Mouse (Mus musculus) ES-Bruce4 (cell line): ENCODE results near the gene Kcnc3. TPM values are rescaled to one million over a fixed set of nuclear protein-coding genes. Genes with fewer than 3 reads are reported as not detected.

ENCODE experiments used
- H3K27ac ChIP-seq: 2 replicates; pipeline ENCODE4 v1.5.1; 2012; ENCODE audit warnings: low read length, inconsistent platforms; ENCODE audit not compliant: insufficient read depth
- H3K27me3 ChIP-seq: 2 replicates; pipeline ENCODE4 v1.6.1; 2012; ENCODE audit warnings: mild to moderate bottlenecking, low read length, inconsistent platforms; ENCODE audit not compliant: control insufficient read depth, poor library complexity, insufficient read depth, severe bottlenecking
- H3K36me3 ChIP-seq: 2 replicates; pipeline ENCODE4 v1.6.1; 2012; ENCODE audit warnings: inconsistent platforms, mild to moderate bottlenecking, low read length, moderate library complexity; ENCODE audit not compliant: control insufficient read depth, poor library complexity, insufficient read depth, severe bottlenecking
- H3K4me1 ChIP-seq: one replicate; pipeline ENCODE4 v1.8.1; 2011; ENCODE audit warnings: low read length; ENCODE audit not compliant: control insufficient read depth, insufficient read depth
- H3K4me3 ChIP-seq: 2 replicates; pipeline ENCODE4 v1.5.1; 2011; ENCODE audit warnings: low read depth, mild to moderate bottlenecking, low read length
- H3K9ac ChIP-seq: 2 replicates; pipeline ENCODE4 v1.6.1; 2012; ENCODE audit warnings: low read depth, mild to moderate bottlenecking, inconsistent platforms; ENCODE audit not compliant: poor library complexity, severe bottlenecking
- H3K9me3 ChIP-seq: replicated peaks from 2 replicates; pipeline ENCODE4 v1.6.1; 2012; ENCODE audit warnings: mild to moderate bottlenecking, low read length, inconsistent platforms; ENCODE audit not compliant: control insufficient read depth, poor library complexity, insufficient read depth, severe bottlenecking
- CTCF ChIP-seq: IDR thresholded peaks from one replicate; pipeline ENCODE4 v1.8.1; 2011; ENCODE audit warnings: low read depth, low read length
- EP300 ChIP-seq: IDR thresholded peaks from 2 replicates; pipeline ENCODE4 v1.6.1; 2011; ENCODE audit warnings: low read depth, low read length; ENCODE audit not compliant: insufficient read depth
- POLR2A ChIP-seq: IDR thresholded peaks from one replicate; pipeline ENCODE4 v1.8.1; 2011; ENCODE audit warnings: low read length; ENCODE audit not compliant: insufficient read depth
- polyA plus RNA-seq: library from polyadenylated mRNA; stranded (reverse); fragments of >200 nt; gene quantifications from 2 replicates; pipeline ENCODE4 v1.2.4, GENCODE M21; 2011; ENCODE audit warnings: low read depth; ENCODE audit not compliant: missing spikeins, insufficient read depth, insufficient read length

The Kcnc3 gene
- polyA plus RNA-seq, 1 experiment: 12.3 TPM

GRCm38 (mm10) chr7:44602443-44602842, 12.0 kb downstream of the Kcnc3 start:
- H3K4me3 ChIP-seq: peak overlapping the region; percentile 39
- TF ChIP-seq EP300 (no peak), CTCF (no peak), POLR2A (no peak)
- peaks cover 11% of the 10 kb centered on the region for H3K4me1 ChIP-seq
- H3K36me3 ChIP-seq: 0 out of 2 replicates have a peak, but pooled peaks cover 2% of the 10 kb centered on the region
- peak overlapping the region; percentile 64 for H3K27ac ChIP-seq
- H3K9me3 ChIP-seq: no peaks in the 10 kb centered on the region
- no peaks in the 10 kb centered on the region for H3K27me3 ChIP-seq
- H3K9ac ChIP-seq: peak overlapping the region; percentile 38

GRCm38 (mm10) chr7:44603186-44603855, 12.9 kb downstream of the Kcnc3 start:
- Histone ChIP-seq H3K4me1 (peaks cover 11% of the 10 kb centered on the region), H3K36me3 (0 out of 2 replicates have a peak, but pooled peaks cover 2% of the 10 kb centered on the region), H3K9me3 (no peaks in the 10 kb centered on the region), H3K27ac (peak overlapping the region; percentile 87), H3K9ac (peak overlapping the region; percentile 38), H3K27me3 (no peaks in the 10 kb centered on the region), H3K4me3 (peak overlapping the region; percentile 68)
- TF ChIP-seq EP300 (peak; percentile 75), CTCF (no peak)

GRCm38 (mm10) chr7:44604139-44604606, 13.7 kb downstream of the Kcnc3 start:
- no peaks in the 10 kb centered on the region for H3K9me3 ChIP-seq
- no peaks in the 10 kb centered on the region for H3K27me3 ChIP-seq
- peak overlapping the region; percentile 68 for H3K4me3 ChIP-seq
- no peak for TF ChIP-seq CTCF
- TF ChIP-seq EP300: 0 out of 2 replicates have a peak, but pooled peaks have one; percentile 36
- peak; percentile 49 for TF ChIP-seq POLR2A
- H3K27ac ChIP-seq: peak overlapping the region; percentile 87
- no peaks in the 10 kb centered on the region for H3K36me3 ChIP-seq
- peak overlapping the region; percentile 38 for H3K9ac ChIP-seq
- peaks cover 11% of the 10 kb centered on the region for H3K4me1 ChIP-seq

GRCm38 (mm10) chr7:44604619-44605018, 14.2 kb downstream of the Kcnc3 start:
- H3K36me3 ChIP-seq: no peaks in the 10 kb centered on the region
- no peaks in the 10 kb centered on the region for H3K9me3 ChIP-seq
- H3K9ac ChIP-seq: peak overlapping the region; percentile 38
- H3K4me1 ChIP-seq: peaks cover 11% of the 10 kb centered on the region
- H3K27ac ChIP-seq: peak overlapping the region; percentile 89
- H3K4me3 ChIP-seq: peak overlapping the region; percentile 49
- H3K27me3 ChIP-seq: no peaks in the 10 kb centered on the region
- TF ChIP-seq POLR2A: no peak
- no peak for TF ChIP-seq CTCF
- TF ChIP-seq EP300: no peak

GRCm38 (mm10) chr7:44605436-44605835, 15.0 kb downstream of the Kcnc3 start:
- Histone ChIP-seq H3K4me1 (peaks cover 9% of the 10 kb centered on the region), H3K9me3 (no peaks in the 10 kb centered on the region), H3K9ac (peak overlapping the region; percentile 38; the same call in 1 of the 2 replicates), H3K27ac (peak overlapping the region; percentile 89), H3K27me3 (no peaks in the 10 kb centered on the region), H3K4me3 (no peak overlapping the region), H3K36me3 (no peaks in the 10 kb centered on the region)
- no peak for TF ChIP-seq CTCF
- no peak for TF ChIP-seq POLR2A
- TF ChIP-seq EP300: no peak

- H3K27ac ChIP-seq: peak overlapping the region; percentile 29
- no peaks in the 10 kb centered on the region for H3K9me3 ChIP-seq
- peak overlapping the region; percentile 53 for H3K4me3 ChIP-seq
- H3K36me3 ChIP-seq: no peaks in the 10 kb centered on the region
- H3K27me3 ChIP-seq: no peaks in the 10 kb centered on the region
- H3K4me1 ChIP-seq: peaks cover 8% of the 10 kb centered on the region
- TF ChIP-seq CTCF: no peak
- no peak; the same call in 1 of the 2 replicates for TF ChIP-seq EP300
- TF ChIP-seq POLR2A: no peak
- peak overlapping the region; percentile 7; the same call in 1 of the 2 replicates for H3K9ac ChIP-seq
Observed at GRCm38 (mm10) chr7:44606171-44606901, 15.9 kb downstream of the Kcnc3 start.
